Mouse (Mus musculus): ENCODE measurements around the gene Zswim4.

Gene Zswim4

GRCm38 (mm10) chr8:84200126-84200555 lies 36.7 kb downstream of the Zswim4 start:
- no peak for DNase-seq (ENCODE audit: low spot score)

- DNase-seq (ENCODE audit: low spot score), result no peak
These were observed 37.3 kb downstream of the Zswim4 start for GRCm38 (mm10) chr8:84199348-84200125.

GRCm38 (mm10) chr8:84198871-84199270 lies 38.0 kb downstream of the Zswim4 start:
- DNase-seq (ENCODE audit: low spot score), result no peak

- no peak for DNase-seq (ENCODE audit: low spot score)
These were observed 38.7 kb downstream of the Zswim4 start for GRCm38 (mm10) chr8:84197922-84198774.

- no peak for DNase-seq (ENCODE audit: low spot score)
These were observed 39.5 kb downstream of the Zswim4 start for GRCm38 (mm10) chr8:84197141-84197921.

GRCm38 (mm10) chr8:84194224-84194743 lies 42.6 kb downstream of the Zswim4 start:
- DNase-seq (ENCODE audit: low spot score), result no peak

GRCm38 (mm10) chr8:84193566-84193965 lies 43.3 kb downstream of the Zswim4 start:
- no peak for DNase-seq (ENCODE audit: low spot score)

GRCm38 (mm10) chr8:84193161-84193560 lies 43.7 kb downstream of the Zswim4 start:
- no peak for DNase-seq (ENCODE audit: low spot score)

GRCm38 (mm10) chr8:84192555-84192954 lies 44.3 kb downstream of the Zswim4 start:
- no peak for DNase-seq (ENCODE audit: low spot score)

GRCm38 (mm10) chr8:84192023-84192422 lies 44.8 kb downstream of the Zswim4 start:
- DNase-seq (ENCODE audit: low spot score), result no peak

GRCm38 (mm10) chr8:84190191-84190867 lies 46.5 kb downstream of the Zswim4 start:
- no peak for DNase-seq (ENCODE audit: low spot score)

GRCm38 (mm10) chr8:84189603-84190002 lies 47.3 kb downstream of the Zswim4 start:
- DNase-seq (ENCODE audit: low spot score), result no peak

- DNase-seq (ENCODE audit: low spot score), result no peak
These were observed 48.2 kb downstream of the Zswim4 start for GRCm38 (mm10) chr8:84188671-84189070.

- DNase-seq (ENCODE audit: low spot score), result no peak
These were observed 49.6 kb downstream of the Zswim4 start for GRCm38 (mm10) chr8:84187065-84187755.

GRCm38 (mm10) chr8:84186547-84186946 lies 50.3 kb downstream of the Zswim4 start:
- no peak for DNase-seq (ENCODE audit: low spot score)

- no peak for DNase-seq (ENCODE audit: low spot score)
These were observed 51.7 kb downstream of the Zswim4 start, which contains the start of gene Nanos3 for GRCm38 (mm10) chr8:84185117-84185516. TSS of gene Nanos3 (minus strand) at chr8:84185217.

GRCm38 (mm10) chr8:84184085-84185043 lies 52.5 kb downstream of the Zswim4 start:
- no peak for DNase-seq (ENCODE audit: low spot score)

- DNase-seq (ENCODE audit: low spot score), result no peak
These were observed 53.4 kb downstream of the Zswim4 start for GRCm38 (mm10) chr8:84183261-84184084.

GRCm38 (mm10) chr8:84182833-84183232 lies 54.0 kb downstream of the Zswim4 start:
- no peak for DNase-seq (ENCODE audit: low spot score)
